Mouse (Mus musculus): ENCODE measurements around the gene Ap1s3.
"Not testable (repeated sequence)": the region's sequence is repeated elsewhere in the genome, so short reads cannot be mapped to it uniquely, and the experiment has no call there.

The Ap1s3 gene

GRCm38 (mm10) chr1:79619434-79619833, 52.3 kb downstream of the Ap1s3 start:
- in situ Hi-C loops (cut with MboI; ENCODE audit: low pct_unique_long_range_greater_than_20kb in 1 of 2, low sequenced_read_pairs in 2 of 2, unreplicated experiment in 1 of 2) = no loop called here

- in situ Hi-C loops (cut with MboI; ENCODE audit: low pct_unique_long_range_greater_than_20kb in 1 of 2, low sequenced_read_pairs in 2 of 2, unreplicated experiment in 1 of 2) = no loop called here
These were observed 55.3 kb downstream of the Ap1s3 start for GRCm38 (mm10) chr1:79616492-79616891.

DNA sequence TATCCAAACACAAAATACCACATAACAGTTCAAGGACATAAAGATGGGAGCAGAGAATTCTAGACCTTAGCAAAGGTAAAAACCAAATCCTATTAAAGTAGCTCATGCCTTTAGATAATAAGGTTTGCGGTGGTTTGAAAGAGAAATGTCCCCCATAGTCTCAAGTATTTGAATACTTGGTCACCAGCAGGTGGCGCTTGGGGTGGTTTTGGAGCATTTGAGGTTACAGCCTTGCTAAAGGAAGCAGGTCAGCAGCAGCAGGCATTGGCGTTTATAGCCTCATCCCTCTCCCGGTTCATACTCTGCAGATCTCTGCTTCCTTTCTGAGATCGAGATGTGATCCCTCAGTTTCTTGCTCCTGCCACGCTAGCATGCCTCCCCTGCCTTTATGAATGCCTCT, 57.3 kb downstream of the Ap1s3 start:
- in situ Hi-C loops (cut with MboI; ENCODE audit: low pct_unique_long_range_greater_than_20kb in 1 of 2, low sequenced_read_pairs in 2 of 2, unreplicated experiment in 1 of 2) = no loop called here

DNA sequence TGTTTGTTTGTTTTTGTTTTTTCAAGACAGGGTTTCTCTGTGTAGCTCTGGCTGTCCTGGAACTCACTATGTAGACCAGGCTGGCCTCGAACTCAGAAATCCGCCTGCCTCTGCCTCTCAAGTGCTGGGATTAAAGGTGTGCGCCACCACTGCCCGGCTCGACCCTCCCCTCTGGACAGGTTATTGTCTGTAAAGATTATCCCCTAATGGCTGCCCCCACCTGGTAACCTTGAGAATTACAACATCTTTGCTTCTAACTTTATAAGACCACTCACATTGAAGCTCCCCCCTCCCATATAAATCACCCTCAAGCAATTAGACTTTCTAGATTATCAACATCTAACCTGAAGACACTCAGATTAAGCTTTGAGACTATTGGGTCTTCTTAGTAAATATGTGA, 60.5 kb downstream of the Ap1s3 start:
- in situ Hi-C loops (cut with MboI; ENCODE audit: low pct_unique_long_range_greater_than_20kb in 1 of 2, low sequenced_read_pairs in 2 of 2, unreplicated experiment in 1 of 2) = not testable (repeated sequence)

- in situ Hi-C loops (cut with MboI; ENCODE audit: low pct_unique_long_range_greater_than_20kb in 1 of 2, low sequenced_read_pairs in 2 of 2, unreplicated experiment in 1 of 2) = not testable (repeated sequence)
These were observed 62.9 kb downstream of the Ap1s3 start for GRCm38 (mm10) chr1:79608856-79609255.

GRCm38 (mm10) chr1:79602500-79602899, 69.3 kb downstream of the Ap1s3 start:
- in situ Hi-C loops (cut with MboI; ENCODE audit: low pct_unique_long_range_greater_than_20kb in 1 of 2, low sequenced_read_pairs in 2 of 2, unreplicated experiment in 1 of 2) = no loop called here

DNA sequence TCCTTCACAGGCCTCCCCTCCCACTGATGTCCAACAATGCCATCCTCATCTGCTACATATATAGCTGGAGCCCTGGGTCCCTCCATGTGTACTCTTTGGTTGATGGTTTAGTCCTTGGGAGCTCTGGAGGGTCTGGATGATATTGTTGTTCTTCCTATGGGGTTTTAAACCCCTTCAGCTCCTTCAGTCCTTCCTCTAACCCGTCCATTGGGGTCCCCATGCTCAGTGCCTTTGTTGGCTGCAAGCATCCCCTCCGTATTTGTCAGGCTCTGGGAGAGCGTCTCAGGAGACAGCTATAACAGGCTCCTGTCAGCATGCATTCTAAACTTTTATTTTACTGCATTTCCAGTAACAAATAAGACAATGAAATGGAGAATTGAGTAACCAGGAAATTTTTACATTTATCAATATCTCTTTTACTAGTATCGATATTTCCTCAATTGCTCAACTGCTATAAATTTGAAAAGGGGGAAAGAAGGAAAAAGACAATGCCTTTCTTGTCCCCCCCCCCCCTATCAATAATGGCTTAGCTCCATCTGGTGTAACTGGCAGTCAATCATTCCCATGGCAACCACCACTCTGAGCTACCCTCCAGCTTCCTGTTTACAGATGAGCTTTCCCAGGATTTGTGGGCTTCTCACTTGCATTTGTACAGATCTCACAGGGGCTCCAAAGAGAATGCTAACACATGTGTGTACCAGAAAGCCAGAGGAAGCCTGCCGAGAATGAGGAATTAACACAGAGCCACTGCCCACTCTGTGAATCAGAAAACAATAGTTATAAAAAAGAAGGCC, 73.2 kb downstream of the Ap1s3 start:
- in situ Hi-C loops (cut with MboI; ENCODE audit: low pct_unique_long_range_greater_than_20kb in 1 of 2, low sequenced_read_pairs in 2 of 2, unreplicated experiment in 1 of 2) = no loop called here

GRCm38 (mm10) chr1:79592721-79593277, 79.0 kb downstream of the Ap1s3 start:
- in situ Hi-C loops (cut with MboI; ENCODE audit: low pct_unique_long_range_greater_than_20kb in 1 of 2, low sequenced_read_pairs in 2 of 2, unreplicated experiment in 1 of 2) = no loop called here

DNA sequence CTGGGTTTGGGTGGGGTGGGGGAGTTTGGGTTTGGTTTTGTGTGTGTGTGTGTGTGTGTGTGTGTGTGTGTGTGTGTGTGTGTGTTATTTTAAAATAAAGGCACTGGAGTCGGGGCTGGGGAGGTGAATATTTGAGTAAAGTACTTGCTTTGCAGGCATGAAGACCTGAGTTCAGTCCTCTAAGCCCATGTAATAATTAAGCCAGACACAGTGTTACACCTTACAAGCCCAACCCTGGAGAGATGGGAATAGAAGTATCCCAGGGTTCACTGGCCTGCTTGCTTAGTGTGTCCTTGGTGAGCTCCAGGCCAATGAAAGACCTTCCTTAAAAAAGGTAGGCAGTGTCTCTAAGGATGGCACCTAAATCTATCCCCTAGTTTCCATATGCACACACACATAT, 80.7 kb downstream of the Ap1s3 start:
- in situ Hi-C loops (cut with MboI; ENCODE audit: low pct_unique_long_range_greater_than_20kb in 1 of 2, low sequenced_read_pairs in 2 of 2, unreplicated experiment in 1 of 2) = no loop called here

GRCm38 (mm10) chr1:79589971-79590763, 81.6 kb downstream of the Ap1s3 start:
- in situ Hi-C loops (cut with MboI; ENCODE audit: low pct_unique_long_range_greater_than_20kb in 1 of 2, low sequenced_read_pairs in 2 of 2, unreplicated experiment in 1 of 2) = no loop called here

DNA sequence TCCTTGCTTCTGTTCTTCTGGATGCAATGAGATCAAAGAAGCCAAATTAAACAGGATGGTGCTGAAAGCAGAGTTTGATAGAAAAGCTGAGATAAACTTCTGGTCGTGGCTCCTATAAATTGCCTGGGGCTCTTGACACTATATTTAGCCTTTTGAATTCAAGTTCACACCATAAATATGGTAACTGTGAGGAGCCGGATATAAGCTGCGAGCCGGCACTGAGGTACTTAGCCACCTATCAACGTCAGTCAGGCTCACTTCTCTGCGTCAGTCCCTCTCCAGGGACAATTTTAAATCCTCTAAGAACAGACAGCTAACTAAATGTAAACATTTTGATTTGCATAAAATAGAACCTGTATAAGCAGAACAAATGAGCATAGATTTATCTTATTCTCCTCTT, 82.3 kb downstream of the Ap1s3 start:
- in situ Hi-C loops (cut with MboI; ENCODE audit: low pct_unique_long_range_greater_than_20kb in 1 of 2, low sequenced_read_pairs in 2 of 2, unreplicated experiment in 1 of 2) = no loop called here

GRCm38 (mm10) chr1:79581136-79581679, 90.6 kb downstream of the Ap1s3 start:
- in situ Hi-C loops (cut with MboI; ENCODE audit: low pct_unique_long_range_greater_than_20kb in 1 of 2, low sequenced_read_pairs in 2 of 2, unreplicated experiment in 1 of 2) = no loop called here

- in situ Hi-C loops (cut with MboI; ENCODE audit: low pct_unique_long_range_greater_than_20kb in 1 of 2, low sequenced_read_pairs in 2 of 2, unreplicated experiment in 1 of 2) = no loop called here
These were observed 94.4 kb downstream of the Ap1s3 start for GRCm38 (mm10) chr1:79577357-79577756.

- in situ Hi-C loops (cut with MboI; ENCODE audit: low pct_unique_long_range_greater_than_20kb in 1 of 2, low sequenced_read_pairs in 2 of 2, unreplicated experiment in 1 of 2) = no loop called here
These were observed 99.9 kb downstream of the Ap1s3 start for GRCm38 (mm10) chr1:79571912-79572311.

DNA sequence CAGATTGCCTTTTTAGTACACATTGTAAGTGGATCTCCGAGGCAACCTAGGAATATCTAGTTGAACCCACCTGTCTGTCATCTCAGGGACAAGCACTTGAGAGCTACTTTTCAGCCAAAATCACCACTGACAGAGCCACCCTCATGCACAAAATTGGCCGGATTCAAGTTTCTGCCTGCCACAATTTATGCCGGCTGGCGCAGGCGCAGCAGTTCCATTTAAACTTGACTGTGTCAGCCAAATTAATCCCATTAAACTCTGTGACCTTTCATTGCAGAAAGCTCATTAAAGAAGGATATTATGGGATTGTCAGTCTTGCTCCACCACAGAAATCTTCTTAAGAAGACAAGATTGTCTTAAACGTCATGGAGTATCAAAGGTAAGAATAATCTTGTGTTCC, 100.6 kb downstream of the Ap1s3 start:
- in situ Hi-C loops (cut with MboI; ENCODE audit: low pct_unique_long_range_greater_than_20kb in 1 of 2, low sequenced_read_pairs in 2 of 2, unreplicated experiment in 1 of 2) = no loop called here

- in situ Hi-C loops (cut with MboI; ENCODE audit: low pct_unique_long_range_greater_than_20kb in 1 of 2, low sequenced_read_pairs in 2 of 2, unreplicated experiment in 1 of 2) = no loop called here
These were observed 110.6 kb downstream of the Ap1s3 start for GRCm38 (mm10) chr1:79561186-79561585.
